Mouse (Mus musculus): Measurements from ENCODE around the gene Adam1a.
A peak's percentile ranks its signal among the peaks of the same experiment; 100 is the strongest.

Adam1a gene

DNA sequence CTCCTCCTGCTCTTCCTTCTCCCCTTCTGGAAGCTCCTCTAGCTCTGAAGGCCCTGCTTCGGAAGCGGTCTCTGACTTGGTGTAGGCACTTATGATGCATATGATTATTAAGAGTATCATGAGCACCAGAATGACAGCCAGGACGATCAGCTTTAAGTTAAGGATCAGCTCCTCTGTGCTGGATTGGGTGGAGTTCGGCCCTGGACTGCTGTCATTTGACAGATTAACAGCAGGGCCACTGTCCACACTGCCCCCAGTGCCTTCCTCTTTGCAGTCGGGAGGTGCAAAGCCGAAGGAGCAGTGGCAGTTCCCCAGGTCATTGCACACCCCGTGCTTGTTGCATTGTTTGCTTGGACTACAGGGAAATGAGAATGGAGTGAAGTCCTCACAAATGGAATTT is 44.6 kb downstream of the Adam1a start:
- no peak for DNase-seq (ENCODE audit: low spot score in 2 of 2)

DNA sequence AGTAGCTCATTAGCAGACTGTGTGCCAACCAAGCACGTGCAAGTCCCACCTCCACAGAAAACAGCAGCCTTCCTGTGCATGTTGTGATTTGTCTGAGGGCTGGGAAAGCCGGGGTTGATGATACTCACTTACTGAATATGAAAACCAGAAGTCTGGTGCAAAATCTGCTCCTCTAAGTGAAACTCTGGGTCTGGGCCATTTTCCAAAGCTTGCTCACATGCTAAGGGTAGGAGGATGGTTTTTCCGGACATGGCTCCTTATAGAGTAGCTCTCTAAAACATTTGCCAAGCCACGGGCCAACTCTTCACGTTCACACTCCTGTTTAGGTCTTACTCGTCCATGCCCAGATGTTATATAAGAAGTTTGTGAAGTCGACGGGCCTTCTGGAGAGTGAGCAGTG is 52.0 kb downstream of the Adam1a start:
- no peak for DNase-seq (ENCODE audit: low spot score in 2 of 2)

DNA sequence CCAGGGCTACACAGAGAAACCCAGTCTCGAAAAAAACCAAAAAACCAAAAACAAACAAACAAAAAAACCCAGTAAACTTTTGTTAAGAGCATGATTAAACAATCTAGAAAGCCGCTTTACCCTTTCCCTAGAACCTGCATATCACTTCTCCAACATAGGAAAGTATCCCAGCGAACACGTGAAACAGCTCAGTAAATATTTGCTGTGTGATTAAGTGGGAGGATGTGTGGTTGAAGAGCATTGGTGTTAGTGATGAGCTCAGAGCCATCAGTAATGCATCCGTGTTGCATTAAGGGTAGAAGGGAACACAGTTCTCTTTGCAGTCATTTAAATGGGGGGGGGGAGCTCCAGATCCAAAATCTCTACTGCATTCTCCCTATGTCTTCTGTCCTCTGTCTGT is 60.5 kb downstream of the Adam1a start:
- DNase-seq (ENCODE audit: low spot score in 2 of 2) = no peak

DNA sequence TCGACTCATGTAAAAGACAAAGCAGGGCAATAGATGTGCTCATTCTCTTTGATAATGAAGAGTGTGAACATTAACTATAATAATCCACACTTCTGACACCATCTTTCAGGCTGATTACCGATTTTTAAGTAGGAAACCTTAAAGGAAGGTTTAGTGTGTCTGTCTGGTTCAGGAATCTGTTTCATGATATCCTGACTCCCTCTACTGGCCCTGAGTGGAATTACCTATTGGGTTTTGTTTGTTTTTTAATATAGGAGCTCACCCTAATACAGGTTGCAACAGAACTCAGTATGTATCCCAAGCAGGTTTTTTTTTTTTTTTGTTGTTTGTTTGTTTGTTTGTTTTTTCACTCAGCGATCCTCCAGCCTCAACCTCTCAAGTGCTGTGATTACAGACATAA is 67.6 kb downstream of the Adam1a start:
- DNase-seq (ENCODE audit: low spot score in 2 of 2) = peak; percentile 20 to 36

DNA sequence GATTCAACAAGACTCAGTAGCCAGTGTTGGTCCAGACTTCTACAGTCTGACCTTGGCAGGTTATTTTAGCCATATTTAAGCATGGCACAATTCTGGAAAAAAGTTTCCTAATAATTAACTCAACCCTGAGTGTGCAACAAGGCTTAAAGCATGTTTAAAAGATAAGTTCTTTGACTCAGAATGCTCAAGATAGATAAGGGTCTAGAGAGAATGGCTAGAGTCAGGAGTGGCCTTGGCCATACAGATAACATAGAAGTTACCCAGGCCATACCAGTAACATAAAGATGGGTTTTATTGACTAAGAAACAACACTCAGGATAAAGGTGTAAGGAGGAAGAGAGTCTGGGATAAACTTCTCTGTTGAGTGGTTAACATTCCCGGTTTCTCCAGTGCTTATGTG is 69.2 kb downstream of the Adam1a start:
- DNase-seq (ENCODE audit: low spot score in 2 of 2) = no peak

DNA sequence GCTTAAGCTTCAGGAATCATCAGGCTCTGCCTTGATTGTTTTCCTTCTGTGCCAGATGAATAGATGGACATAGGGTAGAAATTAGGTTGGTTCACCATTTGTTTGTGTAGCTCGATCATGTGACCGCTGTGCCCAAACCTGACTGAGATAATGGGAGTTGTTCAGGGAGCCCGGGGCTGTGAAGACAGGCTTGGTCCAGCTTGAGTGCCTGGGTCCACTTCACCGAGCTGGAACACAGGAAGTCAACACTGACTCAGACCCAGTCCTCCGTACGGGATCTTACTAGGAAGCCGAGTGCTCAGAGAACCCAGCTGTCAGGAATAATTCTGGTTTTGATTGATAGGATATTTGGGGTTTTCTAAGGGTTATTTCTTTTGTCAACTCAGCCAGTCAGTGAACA is 70.7 kb downstream of the Adam1a start:
- no peak for DNase-seq (ENCODE audit: low spot score in 2 of 2)

DNA sequence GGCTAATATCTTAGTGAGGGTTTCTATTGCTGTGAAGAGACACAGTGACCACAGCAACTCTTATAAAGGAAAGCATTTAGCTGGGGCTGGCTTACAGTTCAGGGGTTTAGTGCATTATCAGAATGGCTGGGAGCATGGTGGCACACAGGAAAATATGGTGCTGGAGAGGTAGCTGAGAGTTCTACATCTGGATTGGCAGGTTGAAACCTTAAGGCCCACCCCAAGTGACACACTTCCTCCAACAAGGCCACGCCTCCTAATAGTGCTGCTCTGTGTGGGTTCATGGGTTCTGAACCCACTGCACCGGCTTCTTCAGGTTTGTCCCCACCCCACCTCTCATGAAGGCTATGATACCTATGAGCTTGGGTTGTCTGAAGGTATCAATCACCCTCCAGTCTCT is 72.9 kb downstream of the Adam1a start:
- no peak for DNase-seq (ENCODE audit: low spot score in 2 of 2)

DNA sequence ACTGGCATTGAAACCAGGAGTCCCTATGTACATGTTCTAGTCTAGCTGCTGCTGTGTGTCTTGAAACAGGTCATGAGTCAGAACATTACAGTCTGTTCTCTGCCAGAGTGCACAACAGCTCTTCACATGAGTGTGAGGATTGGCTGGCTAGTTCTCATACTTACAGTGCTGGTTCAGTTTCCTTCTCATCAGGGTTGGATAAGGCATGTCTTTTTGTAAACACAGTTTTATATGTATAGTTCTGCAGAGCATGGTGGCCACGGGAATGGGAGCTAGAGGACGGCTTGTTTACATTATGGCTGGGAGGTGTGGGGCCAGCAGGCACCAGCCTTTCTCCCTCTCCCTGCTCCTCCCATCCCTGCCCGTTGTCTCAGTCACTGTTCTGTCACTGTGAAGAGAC is 75.7 kb downstream of the Adam1a start:
- DNase-seq (ENCODE audit: low spot score in 2 of 2) = no peak

Measured in natural killer cell, adult 2 months (primary cell).